Mouse (Mus musculus): ENCODE results near the gene Enox2.

Enox2 gene

GRCm38 (mm10) chrX:48985653-48986052 is 302.4 kb downstream of the Enox2 start:
- no peak for DNase-seq

GRCm38 (mm10) chrX:48984451-48984850 is 303.6 kb downstream of the Enox2 start:
- no peak for DNase-seq

Data from lung, postnatal 10 days (tissue).